Mouse (Mus musculus): Measurements from ENCODE around the gene Ticrr.

DNA sequence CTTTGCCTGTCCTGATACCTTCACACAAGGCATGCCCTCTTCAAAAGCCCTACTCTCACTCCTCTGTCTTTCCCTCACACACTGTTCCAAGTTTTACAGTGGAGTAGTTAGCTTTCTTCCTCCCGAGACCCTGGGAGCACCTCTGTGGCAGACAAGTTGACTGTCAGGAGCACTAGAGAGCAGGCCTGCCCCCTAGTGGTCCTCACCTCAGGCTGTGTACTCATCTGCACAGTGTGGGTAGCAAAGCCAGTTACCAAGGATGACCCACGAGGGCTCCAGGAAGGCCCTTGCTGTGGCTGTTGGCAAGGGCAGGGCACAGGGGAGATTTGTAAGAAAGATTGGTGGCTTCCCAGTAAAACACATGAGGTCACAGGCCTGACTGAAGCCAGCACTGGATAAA, 67.1 kb downstream of the Ticrr start:
- TF ChIP-seq CTCF (IDR thresholded peaks at IDR 0.05; ENCODE audit: extremely low read depth, insufficient read length, insufficient replicate concordance, low read depth, low read length) (peak; percentile 69; the same call in 1 of the 2 replicates), POLR2A (IDR thresholded peaks at IDR 0.05; ENCODE audit: low read depth, low read length) (no peak)
